Mouse (Mus musculus): ENCODE measurements around the gene Egflam.

DNA sequence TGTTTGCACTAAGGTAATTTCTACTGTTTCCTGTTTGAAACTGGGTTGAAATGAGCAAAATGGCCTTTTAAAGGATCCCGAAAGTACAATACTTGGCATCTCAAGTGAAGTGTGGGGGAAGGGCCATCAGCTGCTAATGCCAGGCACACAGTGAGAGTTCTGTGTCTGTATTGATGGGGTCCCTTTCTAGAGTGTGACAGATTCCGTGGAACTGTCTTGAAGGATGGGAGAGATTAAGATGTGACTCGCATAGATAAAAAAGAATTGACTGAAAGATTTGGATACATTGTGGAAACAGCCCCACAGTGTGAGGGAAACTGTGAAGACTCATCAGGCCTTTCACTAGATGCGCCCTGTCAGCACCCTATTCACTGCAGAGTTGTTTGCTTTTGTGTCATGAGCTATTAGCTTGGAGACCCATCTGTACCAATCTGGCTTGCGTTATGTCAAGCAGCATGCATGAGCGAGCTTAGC lies 203.4 kb downstream of the Egflam start:
- TF ChIP-seq CTCF (IDR thresholded peaks at IDR 0.05; ENCODE audit: insufficient read depth, low read depth, low read length) = no peak
- no peak for TF ChIP-seq POLR2A (IDR thresholded peaks at IDR 0.05; ENCODE audit: insufficient read depth, low read depth, low read length)

Measured in olfactory bulb, adult 2 months (tissue).